Mouse (Mus musculus): ENCODE data around the gene Uba3.

Gene Uba3

DNA sequence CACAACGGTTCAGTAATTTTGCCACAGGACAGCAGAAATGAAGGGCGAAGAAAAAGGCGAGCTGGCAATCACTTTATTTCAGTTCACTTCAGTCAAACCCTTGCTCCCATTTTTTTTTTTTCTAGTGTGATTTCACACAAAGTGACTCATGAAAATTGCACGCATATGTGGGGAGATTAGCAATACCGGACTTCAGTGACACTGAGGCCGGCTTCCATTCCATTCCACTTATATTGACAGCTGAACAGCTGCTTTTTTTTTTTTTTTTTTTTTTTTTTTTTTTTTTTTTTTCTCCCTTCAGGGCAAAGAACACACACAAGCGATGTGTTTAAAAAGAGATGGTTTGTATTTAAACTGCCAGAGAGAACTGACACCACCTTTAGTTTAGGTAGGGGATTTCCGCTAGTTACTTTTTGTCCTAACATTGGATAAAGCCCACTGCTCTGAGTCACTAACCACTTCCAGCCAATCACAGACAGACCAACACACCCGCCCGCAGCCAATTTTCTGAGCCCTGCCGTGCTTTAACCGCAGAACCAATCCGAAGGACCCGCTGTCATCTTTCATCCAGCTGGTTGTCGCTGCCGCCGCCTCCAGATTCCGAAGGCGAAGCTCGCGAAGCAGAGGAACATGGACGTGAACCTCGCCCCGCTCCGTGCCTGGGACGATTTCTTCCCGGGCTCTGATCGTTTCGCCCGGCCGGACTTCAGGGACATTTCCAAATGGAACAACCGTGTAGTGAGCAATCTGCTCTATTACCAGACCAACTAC lies 4.9 kb upstream of the Uba3 start, which contains the start of gene Arl6ip5:
Gene Arl6ip5 (plus strand): TSS at position 499 of the 771 bp plus-strand sequence.
- DNase-seq = peak; percentile 88

DNA sequence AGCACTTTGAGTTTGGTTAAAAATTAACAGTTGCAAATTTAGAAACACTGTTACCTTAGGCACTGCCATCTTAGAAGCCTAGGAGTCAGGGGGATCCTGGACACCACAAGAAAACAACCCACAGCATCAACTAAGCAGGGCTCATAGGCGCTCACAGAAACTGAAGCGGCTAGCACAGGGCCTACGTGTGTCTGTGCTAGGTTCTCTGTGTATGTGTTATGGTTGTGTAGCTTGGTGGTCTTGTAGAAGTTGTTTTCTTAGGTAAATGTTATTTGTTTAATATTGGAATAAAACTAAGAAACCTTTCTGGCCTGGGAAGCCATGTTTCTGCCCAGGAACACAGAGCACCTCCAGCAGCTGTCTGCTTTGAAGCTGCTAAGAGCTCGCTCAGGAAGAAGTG lies 4.3 kb upstream of the Uba3 start:
- no peak for DNase-seq

DNA sequence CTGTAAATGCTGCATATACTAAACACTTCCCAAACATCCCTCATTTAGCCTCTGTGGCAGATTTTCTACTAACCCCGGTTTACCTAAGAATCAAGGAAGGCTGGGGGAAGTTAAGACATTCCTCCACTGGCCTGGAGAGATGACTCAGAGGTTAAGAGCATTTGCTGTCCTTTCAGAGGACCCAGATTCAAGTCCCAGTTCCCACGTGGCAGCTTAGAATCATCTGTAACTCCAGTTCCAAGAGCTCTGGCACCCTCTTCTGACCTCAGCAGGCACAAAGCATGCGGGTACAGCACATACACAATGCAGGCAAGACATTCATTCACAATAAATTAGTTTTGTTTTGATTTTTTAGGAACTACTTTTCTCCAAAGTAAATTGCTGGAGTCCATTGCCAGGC lies 3.8 kb upstream of the Uba3 start:
- DNase-seq = no peak

DNA sequence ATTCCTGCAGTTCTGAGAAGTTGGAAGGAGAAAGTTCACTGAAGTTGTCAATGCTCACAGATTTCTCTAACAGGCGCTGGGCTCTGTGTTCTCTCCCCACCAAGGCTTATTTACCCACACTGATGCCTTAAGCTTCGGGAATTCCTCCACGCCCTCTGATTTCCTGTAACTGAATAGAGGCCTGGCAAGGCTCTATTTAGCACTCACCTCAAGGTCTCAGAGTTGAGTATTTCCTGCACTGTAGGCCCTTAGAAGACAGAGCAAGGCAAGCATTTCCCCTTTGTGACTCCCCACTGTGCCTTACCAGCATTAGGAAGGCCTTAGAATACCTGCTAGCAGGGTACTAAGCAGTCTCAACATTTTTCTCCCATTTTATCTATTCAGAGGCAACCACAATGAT lies 3.0 kb upstream of the Uba3 start:
- DNase-seq = no peak

DNA sequence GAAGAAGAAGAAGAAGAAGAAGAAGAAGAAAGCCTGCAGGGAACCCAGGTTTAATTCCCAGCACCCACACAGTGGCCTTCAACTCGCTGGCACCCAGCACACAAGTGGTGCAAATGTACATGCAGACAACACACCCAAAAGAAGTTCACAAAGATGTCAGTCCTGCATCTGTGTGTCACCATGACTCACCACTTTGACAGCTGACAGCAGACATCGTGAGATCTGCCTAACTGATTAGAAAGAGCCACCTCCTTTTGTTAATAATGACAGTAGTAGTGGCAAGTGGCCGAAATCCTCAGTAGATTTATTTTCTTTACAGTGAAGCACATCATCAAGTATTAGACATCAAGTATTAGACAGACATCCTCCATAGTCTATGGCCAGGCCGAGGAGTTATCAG lies 1.6 kb upstream of the Uba3 start:
- DNase-seq = no peak

DNA sequence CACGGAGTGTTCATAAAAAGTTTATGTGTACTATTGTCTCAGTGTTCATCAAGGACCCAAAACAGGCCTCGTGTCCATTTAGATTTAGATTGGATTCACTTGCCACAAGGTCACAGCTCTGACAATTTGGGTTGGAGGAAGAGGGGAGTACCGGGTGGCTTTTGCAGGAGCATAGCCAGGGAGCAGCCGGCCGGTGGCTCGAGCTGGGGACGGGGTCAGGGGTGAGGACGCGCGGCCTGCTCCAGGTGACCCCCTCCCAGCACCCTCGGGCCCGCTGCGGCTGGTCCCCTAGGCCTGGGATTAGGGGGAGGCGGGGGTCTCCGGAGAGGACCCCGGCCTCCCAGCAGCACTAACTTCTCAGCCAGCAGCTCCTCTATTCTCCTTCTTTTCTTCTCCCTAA lies 495 bp downstream of the Uba3 start:
- peak; percentile 15 for DNase-seq

DNA sequence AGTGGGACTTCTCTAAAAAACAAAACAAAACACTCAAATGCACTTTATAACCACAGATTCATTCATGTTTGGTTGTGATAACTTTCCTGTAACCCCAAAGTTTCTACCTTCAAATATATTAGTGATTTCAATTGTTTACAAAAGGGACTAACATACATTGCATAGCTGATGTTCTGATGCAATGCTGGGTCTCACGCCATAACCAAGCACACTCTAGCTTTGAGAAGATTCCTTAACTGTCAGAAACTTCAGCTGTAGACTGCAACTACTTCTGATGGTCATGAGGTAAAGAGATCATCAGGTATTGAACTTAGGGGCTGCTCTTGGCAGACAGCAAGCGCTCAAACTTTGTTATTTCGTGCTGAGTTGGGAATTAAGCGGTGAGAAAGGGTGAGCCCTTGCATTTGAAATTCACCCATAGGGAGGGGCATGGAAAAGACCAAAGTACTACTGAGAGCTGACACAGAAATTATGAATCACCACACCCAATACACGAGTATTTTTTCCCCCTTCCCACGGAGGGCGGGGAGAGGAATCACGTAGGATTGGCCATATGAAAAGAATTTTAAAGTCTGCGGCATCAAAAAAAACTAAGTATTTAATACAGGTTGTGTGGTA lies 1.1 kb downstream of the Uba3 start:
- no peak for DNase-seq

DNA sequence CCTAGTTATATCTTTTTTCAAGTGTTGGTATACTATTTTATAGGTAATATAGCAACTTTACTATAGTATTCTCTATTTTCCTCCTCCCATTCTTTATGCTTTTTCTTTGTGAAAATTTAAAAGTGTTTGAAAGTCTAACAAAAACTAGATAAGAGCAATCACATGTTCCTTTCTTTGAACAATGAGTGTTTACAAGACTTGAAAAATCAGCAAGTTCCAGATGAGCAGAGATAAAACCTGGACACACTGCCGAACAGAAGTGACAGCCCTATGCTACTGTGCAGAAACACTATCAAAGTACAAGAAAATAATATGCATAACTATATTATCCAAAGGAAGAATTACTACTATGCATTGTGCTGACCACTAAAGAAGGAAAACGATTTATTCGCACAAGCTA lies 3.0 kb downstream of the Uba3 start:
- no peak for DNase-seq

DNA sequence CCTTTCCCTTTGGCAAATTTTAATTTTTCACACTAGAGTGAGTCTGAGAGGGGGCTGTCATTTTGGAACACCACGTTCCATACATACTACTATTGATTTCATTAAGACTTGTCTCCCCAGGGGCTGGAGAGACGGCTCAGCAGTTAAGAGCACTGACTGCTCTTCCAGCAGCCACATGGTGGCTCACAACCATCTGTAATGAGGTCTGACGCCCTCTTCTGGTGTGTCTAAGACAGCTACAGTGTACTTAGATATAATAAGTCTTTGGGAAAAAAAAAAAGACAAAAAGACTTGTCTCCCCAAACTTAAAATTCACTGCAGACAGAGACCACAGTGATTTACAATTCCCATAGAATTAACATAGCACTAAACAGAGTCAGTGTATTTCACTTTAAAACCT lies 5.0 kb downstream of the Uba3 start:
- no peak for DNase-seq

DNA sequence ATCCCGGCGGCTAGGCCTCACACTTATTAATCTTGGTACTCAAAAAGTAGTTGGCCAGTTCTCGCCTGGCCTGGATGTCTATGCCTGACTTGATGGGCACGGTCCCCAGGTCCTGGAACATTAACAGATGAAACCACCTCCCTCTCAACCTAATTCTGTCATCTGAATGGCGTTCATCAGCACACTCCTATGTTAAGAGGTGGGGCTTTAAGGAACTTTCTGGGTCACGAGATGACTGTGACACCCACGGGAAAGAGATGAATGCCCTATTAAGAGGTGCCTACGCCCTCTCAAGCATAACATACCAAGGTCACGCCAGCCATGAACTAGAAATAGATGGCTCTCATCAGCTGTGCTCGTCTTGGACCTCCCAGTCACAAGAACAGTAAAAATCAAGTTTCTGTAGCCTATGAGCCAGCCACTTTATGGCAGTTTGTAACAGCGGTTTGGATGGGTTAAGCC lies 26.0 kb downstream of the Uba3 start:
- no peak for DNase-seq

DNA sequence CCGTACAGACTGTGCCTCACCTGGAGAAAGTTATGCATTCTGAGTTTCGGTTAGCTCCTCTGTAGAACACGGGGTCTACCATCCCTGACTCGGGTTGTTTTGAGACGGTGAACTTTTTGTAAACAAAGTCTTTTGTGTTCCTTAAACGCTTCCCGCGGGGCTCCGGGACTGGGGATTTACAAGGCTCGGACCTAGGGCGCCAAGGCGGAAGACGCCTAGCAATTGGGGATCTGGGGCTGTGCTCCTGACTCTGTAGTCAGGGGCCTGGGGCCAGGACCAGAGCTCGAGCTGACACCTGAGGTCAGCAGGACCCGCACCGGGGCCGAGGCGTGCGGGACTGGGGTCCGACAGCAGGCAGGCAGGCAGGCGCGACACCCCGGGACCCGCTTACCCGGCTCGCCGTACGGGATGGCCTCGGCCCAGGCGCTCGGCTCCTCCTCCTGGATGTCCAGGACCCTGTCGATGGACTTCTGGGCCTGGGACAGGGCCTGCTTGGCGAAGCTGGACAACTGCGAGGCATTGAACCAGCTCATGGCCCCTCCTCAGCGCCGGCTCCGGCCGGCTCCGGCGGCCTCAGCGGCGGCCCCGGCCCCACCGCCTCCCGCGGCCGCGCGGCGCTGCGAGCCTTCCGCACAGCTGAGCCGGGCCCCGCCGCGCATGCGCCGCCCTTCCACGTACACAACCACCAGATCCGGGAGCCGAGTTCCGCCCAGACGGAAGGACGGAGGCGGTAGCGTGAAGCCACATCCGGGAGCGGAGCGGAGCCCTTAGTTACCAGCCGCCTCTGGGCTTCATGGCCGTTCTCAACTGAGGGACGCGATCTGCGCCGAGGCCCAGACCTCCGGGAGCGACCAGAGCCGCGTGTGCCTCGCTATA lies 26.7 kb downstream of the Uba3 start, which contains the start of gene Tmf1:
Gene Tmf1 (minus strand): TSS at position 632 of the 876 bp plus-strand sequence.
- DNase-seq = peak; percentile 96

DNA sequence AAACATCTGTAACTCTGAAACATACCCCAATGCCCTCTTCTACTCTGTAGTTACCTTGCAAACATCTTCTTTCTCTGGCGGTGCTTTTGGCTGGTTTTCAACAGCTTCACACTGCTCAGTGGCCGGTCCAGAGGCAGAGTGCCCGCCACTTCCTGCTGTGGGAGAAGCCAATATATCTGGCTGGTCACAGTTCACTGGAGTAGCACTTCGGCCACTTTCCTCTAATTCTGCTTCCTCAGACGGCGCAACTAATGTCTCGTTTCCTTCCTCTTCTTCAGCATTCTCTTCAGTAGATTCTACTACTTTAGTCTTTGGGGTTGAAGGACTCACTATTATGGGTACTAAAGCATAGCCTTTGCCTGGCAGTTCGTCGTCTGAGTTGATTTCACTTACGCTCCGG lies 29.7 kb downstream of the Uba3 start:
- peak; percentile 15 for DNase-seq

DNA sequence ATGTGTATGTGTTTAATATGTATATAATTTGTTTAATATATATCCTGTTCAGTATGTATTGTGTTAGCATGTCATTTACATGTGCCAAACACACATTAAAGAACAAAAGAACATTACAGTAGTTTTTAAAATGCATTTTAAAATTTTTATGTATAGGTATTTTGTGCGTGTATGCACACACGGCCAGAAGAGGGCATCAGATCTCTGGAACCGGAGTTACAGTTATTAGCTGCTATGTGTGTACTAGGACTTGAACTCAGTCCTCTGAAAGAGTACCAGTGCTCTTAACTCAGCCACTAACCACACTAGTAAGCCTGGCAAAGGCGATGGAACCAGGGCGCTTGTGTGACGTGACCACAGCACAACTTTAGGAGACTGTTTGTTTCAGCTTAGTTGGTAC lies 55.3 kb downstream of the Uba3 start:
- DNase-seq = no peak

DNA sequence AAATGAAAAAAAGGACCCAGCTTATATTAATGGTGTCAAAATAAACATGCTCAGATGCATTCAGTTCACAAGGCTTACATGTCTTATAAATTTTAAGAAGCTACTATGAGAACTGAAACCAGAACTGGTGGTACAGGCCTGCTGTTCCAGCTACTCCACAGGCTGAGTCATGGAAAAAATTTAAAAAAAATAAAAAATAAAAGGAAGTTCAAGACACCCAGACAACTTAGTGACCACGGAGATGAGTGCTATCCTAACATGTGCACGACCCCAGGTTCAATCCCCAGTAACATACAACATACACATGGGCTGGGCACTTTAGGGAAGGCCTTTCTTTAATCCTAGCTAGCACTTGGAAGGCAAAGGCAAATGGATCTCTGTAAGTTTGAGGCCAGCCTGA lies 55.7 kb downstream of the Uba3 start:
- no peak for DNase-seq

DNA sequence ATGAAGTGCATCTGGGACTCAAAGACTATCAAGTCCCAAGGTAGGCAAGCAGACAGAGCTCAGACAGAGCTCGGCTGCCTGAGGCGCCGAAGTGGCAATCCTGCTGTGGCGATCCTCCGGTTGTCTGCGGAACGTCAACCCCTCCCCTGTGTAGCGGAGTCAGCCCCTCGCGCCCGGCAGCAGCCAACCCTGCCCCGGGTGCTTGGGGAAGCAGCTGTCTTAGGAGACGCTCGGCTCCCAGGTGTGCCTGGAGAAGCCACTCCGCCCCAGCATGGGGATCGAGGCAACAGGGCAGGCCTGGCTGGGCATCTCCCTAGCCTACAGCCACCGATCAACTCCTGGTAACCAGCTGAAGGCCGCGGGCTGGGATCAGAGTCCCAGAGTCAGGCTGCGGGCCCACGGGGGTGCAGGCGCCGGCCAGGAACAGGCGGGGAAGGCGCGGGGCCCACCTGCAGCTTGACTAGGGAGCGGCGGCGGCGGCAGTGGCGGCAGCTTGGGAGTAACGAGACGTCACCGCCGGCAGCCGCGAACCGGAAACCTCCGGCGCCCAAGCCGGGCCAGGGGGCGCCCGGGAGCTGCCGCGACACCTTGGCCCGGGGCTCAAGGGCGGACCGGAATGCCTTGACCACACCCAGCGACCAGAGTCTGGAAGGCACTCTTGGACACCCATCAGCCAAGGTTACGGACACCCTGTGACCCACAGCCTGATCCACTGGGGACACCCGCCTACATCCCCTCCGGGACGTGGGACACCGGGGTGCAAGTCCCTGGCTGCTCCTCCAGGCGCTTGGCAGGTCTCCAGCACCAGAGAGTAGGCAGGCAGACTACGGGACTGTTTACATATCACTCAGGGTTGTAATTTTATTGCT lies 56.8 kb downstream of the Uba3 start, which contains the start of gene Eogt:
Gene Eogt (minus strand): TSS at position 800 of the 869 bp plus-strand sequence.
- peak; percentile 88 for DNase-seq

DNA sequence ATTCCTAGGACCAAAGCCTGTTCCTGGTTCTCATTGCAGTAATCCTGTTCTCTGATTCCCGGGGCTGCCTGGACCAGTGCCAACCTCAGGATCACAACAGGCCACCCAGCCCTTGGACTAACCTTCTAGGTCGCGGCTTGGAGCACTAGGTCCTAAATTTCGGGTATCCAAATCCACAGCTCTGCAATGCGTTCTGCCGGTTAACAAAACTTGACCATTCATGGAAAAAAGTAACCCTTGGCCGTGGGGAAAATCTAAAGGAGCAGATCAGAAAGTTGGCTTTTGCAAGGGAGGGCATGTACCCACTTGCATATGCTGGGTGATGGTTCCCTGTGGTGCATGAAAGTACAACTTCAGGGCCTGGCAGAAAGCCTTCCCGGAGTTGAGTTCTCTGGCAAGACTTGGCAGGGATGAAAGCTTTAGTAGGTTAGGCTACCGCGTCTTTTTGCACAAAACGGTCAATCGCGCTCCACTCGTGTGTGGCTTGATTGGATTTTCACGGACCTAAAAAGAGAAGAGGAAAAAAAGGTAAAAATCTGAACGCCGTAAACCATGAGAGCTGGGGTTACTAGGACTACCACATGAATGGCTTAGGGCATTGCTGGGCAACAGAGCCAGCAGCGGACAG lies 57.6 kb downstream of the Uba3 start:
- peak; percentile 75 for DNase-seq

DNA sequence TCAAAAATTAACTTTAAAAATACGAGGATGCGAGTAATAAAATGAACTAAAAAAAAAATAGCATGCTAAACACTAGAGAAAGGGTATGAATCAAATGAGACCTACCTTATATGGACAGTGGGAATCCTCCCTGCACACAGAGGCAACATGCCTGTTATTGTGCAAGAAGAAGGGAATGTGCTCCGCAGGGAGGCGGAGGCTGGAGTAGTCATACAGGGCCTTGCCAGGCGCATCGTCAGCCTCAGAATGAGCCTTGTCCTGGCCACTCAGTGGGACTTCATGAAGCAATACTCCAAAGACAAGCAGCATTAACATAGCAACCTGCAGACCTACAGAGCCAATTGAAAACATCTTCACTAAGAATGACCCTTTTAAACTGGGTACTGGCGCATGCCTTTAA lies 60.3 kb downstream of the Uba3 start:
- DNase-seq = peak; percentile 70

DNA sequence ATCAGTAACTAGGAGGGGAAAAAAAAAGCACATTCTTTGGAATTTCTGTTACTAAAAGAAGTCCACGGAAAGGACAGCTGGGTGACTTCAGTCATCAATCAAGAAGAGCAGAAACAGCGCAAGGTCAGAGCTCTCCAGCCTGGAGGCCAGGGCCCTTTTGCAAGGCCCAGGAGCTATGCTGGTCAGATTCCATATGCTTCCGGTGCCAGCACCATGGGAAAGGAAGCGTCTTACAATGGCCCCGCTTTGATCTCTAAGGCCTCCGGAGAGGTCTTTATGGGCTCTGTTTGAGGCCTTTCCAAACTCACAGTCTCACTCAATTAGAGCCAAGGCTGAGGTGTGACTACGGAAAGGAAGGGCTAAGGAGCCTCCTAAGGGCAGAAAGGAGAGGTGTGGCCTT lies 61.1 kb downstream of the Uba3 start:
- peak; percentile 64 for DNase-seq

DNA sequence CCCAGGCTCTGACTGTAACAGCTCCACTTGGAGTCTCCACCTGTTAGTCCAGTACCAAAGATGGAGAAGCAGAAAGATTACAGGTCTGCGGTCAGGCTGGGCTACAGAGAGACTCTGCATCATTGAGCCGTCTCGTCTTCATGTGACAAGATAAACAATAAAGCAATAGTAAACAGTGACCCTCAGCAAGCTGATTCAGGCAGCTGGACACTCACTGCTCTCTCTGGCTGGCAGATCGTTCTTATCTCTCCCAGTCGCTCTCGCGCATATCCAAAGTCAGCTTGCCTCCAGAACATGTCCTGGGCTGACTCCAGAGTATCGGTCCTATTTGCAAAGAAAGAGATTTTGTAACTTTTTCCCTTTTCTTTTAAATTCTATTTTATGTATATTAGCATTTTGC lies 62.8 kb downstream of the Uba3 start:
- DNase-seq = peak; percentile 9

DNA sequence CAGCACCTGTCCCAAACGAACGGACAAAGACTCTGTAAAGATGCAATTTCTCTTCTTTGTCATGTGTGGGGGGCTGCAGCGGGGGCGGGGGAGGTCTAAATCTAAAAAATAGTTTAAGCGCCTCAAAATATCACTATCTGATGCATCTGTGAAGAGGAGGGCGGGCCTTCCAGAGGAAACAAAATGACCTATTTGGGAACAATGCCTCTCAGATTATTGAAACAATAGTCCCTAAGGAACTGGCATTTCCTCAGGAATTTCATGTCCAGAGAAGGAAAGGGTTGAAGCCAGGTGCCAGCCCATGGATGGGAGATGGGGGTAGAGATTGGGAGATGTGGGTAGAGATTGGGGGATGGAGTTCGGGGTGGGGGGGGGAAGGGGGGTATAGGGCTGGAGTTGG lies 63.6 kb downstream of the Uba3 start:
- DNase-seq = no peak

Measured in lung, postnatal 14 days (tissue).